Mouse (Mus musculus): Measurements from ENCODE around the gene Col26a1.

Col26a1 gene

GRCm38 (mm10) chr5:136881380-136882009 lies 1.5 kb downstream of the Col26a1 start:
- peak; percentile 64 for DNase-seq (ENCODE audit: low spot score)

- DNase-seq (ENCODE audit: low spot score): no peak
Observed at GRCm38 (mm10) chr5:136880101-136880500, 2.9 kb downstream of the Col26a1 start.

- DNase-seq (ENCODE audit: low spot score): no peak
Observed at GRCm38 (mm10) chr5:136874271-136874670, 8.7 kb downstream of the Col26a1 start.

- DNase-seq (ENCODE audit: low spot score): no peak
Observed at GRCm38 (mm10) chr5:136872417-136872816, 10.6 kb downstream of the Col26a1 start.

GRCm38 (mm10) chr5:136869451-136870114 lies 13.4 kb downstream of the Col26a1 start:
- DNase-seq (ENCODE audit: low spot score): no peak

GRCm38 (mm10) chr5:136867706-136868105 lies 15.3 kb downstream of the Col26a1 start:
- DNase-seq (ENCODE audit: low spot score): no peak

- DNase-seq (ENCODE audit: low spot score): peak; percentile 82
Observed at GRCm38 (mm10) chr5:136863961-136864674, 18.9 kb downstream of the Col26a1 start.

- no peak for DNase-seq (ENCODE audit: low spot score)
Observed at GRCm38 (mm10) chr5:136863276-136863675, 19.7 kb downstream of the Col26a1 start.

GRCm38 (mm10) chr5:136862806-136863205 lies 20.2 kb downstream of the Col26a1 start:
- DNase-seq (ENCODE audit: low spot score): no peak

- DNase-seq (ENCODE audit: low spot score): peak; percentile 34
Observed at GRCm38 (mm10) chr5:136861191-136861940, 21.6 kb downstream of the Col26a1 start.

GRCm38 (mm10) chr5:136850716-136851115 lies 32.3 kb downstream of the Col26a1 start:
- DNase-seq (ENCODE audit: low spot score): no peak

- no peak for DNase-seq (ENCODE audit: low spot score)
Observed at GRCm38 (mm10) chr5:136846385-136847264, 36.4 kb downstream of the Col26a1 start.

- DNase-seq (ENCODE audit: low spot score): no peak
Observed at GRCm38 (mm10) chr5:136843930-136844329, 39.1 kb downstream of the Col26a1 start.

- peak; percentile 43 for DNase-seq (ENCODE audit: low spot score)
Observed at GRCm38 (mm10) chr5:136840036-136840435, 43.0 kb downstream of the Col26a1 start.

GRCm38 (mm10) chr5:136833053-136833452 lies 50.0 kb downstream of the Col26a1 start:
- DNase-seq (ENCODE audit: low spot score): no peak

- DNase-seq (ENCODE audit: low spot score): no peak
Observed at GRCm38 (mm10) chr5:136830156-136830555, 52.9 kb downstream of the Col26a1 start.

GRCm38 (mm10) chr5:136821971-136822370 lies 61.0 kb downstream of the Col26a1 start:
- no peak for DNase-seq (ENCODE audit: low spot score)

GRCm38 (mm10) chr5:136820911-136821310 lies 62.1 kb downstream of the Col26a1 start:
- no peak for DNase-seq (ENCODE audit: low spot score)

GRCm38 (mm10) chr5:136819686-136820085 lies 63.3 kb downstream of the Col26a1 start:
- no peak for DNase-seq (ENCODE audit: low spot score)

GRCm38 (mm10) chr5:136810539-136811374 lies 72.3 kb downstream of the Col26a1 start:
- peak; percentile 67 for DNase-seq (ENCODE audit: low spot score)
